Mouse (Mus musculus): Measurements from ENCODE around the gene Mier2. TPM values are rescaled to one million over a fixed set of nuclear protein-coding genes. Genes with fewer than 3 reads are reported as not detected.
A peak's percentile ranks its signal among the peaks of the same experiment; 100 is the strongest.

Gene Mier2
- polyA plus RNA-seq (2015; fragmentation: Nextera tagmentation; extraction: Ambion mirVana) = 65.5 and 66.4 TPM in 2 replicates

GRCm38 (mm10) chr10:79554330-79555237 is at the start of gene Mier2:
Mier2 (minus strand) TSS chr10:79555199.
- Histone ChIP-seq H3K4me3 (peak within 1 kb of the TSS; percentile 94), H3K9ac (peak within 1 kb of the TSS; percentile 90), H3K27me3 (no peaks in the 10 kb centered on the region), H3K9me3 (no peaks in the 10 kb centered on the region), H3K36me3 (peaks cover 11% of the 10 kb centered on the region), H3K27ac (peak within 1 kb of the TSS; percentile 75), H3K4me2 (peak within 1 kb of the TSS; percentile 79), H3K4me1 (peaks cover 31% of the 10 kb centered on the region)
- ATAC-seq (ENCODE audit: insufficient number of reproducible peaks, low FRiP score, low TSS enrichment, low read depth) = peak; percentile 81
- under 1% methylated on average over 74 of the region's 108 CpGs for WGBS

DNA sequence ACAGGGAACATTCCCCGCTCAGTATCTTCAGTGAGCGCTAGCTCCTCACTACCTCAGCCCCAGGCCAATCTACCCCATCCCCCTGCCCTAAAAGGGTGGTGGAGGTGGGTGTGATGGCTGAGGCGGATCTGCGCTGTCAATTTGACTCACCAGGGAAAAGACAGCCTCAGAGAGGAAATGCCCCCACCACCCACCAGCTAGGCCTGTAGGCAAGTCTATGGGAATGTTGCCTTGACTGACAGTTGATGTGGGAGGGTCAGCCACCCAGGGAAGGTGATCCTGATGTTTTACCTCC is 42.9 kb upstream of the Mier2 start:
- no peak for ATAC-seq (ENCODE audit: insufficient number of reproducible peaks, low FRiP score, low TSS enrichment, low read depth)
- Histone ChIP-seq H3K27me3 (peaks cover 29% of the 10 kb centered on the region), H3K4me3 (no peak overlapping the region), H3K27ac (no peak overlapping the region), H3K9ac (no peak overlapping the region), H3K9me3 (no peaks in the 10 kb centered on the region), H3K36me3 (no peaks in the 10 kb centered on the region), H3K4me1 (peaks cover 2% of the 10 kb centered on the region; the same call in 1 of the 2 replicates), H3K4me2 (no peak overlapping the region)
- 55% methylated on average over 4 of the region's 4 CpGs for WGBS

- ATAC-seq (ENCODE audit: insufficient number of reproducible peaks, low FRiP score, low TSS enrichment, low read depth) = no peak
- no peak overlapping the region for H3K4me3 ChIP-seq
Measured at GRCm38 (mm10) chr10:79597051-79597935, 42.3 kb upstream of the Mier2 start.

GRCm38 (mm10) chr10:79595590-79595929 is 40.6 kb upstream of the Mier2 start:
- Histone ChIP-seq H3K9me3 (no peaks in the 10 kb centered on the region), H3K27ac (no peak overlapping the region), H3K4me2 (no peak overlapping the region), H3K4me3 (no peak overlapping the region), H3K27me3 (peaks cover 29% of the 10 kb centered on the region), H3K36me3 (no peaks in the 10 kb centered on the region), H3K9ac (no peak overlapping the region), H3K4me1 (peaks cover 2% of the 10 kb centered on the region; the same call in 1 of the 2 replicates)
- no peak for ATAC-seq (ENCODE audit: insufficient number of reproducible peaks, low FRiP score, low TSS enrichment, low read depth)
- 54% methylated on average over 8 of the region's 8 CpGs for WGBS

More at GRCm38 (mm10) chr10:79597051-79597935, 42.3 kb upstream of the Mier2 start:
- Histone ChIP-seq H3K36me3 (no peaks in the 10 kb centered on the region), H3K27ac (no peak overlapping the region), H3K27me3 (peaks cover 29% of the 10 kb centered on the region), H3K4me1 (peaks cover 2% of the 10 kb centered on the region; the same call in 1 of the 2 replicates), H3K9me3 (no peaks in the 10 kb centered on the region), H3K9ac (no peak overlapping the region), H3K4me2 (no peak overlapping the region)
- 38% methylated on average over 13 of the region's 13 CpGs for WGBS

DNA sequence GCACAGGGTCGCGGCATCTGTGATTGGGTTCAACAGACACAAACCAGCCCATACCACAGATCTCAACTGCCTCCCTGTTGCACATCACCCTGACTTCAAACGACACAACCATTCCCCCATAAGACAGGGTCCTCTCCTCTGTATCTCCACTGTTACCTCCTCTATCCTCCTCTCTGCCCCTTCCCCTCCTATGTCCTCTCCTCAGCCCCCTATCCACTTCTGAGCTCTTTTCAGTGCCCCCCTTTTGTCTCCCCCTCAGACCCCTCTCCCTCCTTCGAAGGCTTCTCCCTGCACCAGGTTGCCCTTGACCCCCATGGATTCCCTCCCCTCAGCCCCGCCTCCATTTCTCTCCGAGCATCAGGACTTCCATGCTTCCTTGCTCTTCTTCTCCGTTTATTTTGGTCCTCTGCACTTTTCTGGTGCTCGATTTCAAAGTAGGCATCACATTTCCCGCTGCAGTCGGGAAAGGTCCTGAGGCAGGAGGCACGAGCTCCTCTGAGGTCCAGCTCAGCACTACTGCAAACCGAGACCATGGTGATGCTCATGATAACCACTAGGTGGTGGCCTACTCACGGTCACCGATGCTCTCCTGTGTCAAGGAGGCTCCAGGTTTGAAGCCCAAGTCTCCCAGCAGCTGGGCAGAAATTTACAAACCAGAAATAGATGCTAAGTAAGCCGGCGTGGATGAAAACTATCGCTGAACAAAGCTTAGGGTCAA is 40.0 kb upstream of the Mier2 start:
- Histone ChIP-seq H3K4me1 (peaks cover 2% of the 10 kb centered on the region; the same call in 1 of the 2 replicates), H3K9ac (no peak overlapping the region), H3K4me3 (no peak overlapping the region), H3K9me3 (no peaks in the 10 kb centered on the region), H3K4me2 (no peak overlapping the region), H3K36me3 (no peaks in the 10 kb centered on the region), H3K27me3 (peaks cover 29% of the 10 kb centered on the region), H3K27ac (no peak overlapping the region)
- no peak for ATAC-seq (ENCODE audit: insufficient number of reproducible peaks, low FRiP score, low TSS enrichment, low read depth)
- 14% methylated on average over 17 of the region's 17 CpGs for WGBS

DNA sequence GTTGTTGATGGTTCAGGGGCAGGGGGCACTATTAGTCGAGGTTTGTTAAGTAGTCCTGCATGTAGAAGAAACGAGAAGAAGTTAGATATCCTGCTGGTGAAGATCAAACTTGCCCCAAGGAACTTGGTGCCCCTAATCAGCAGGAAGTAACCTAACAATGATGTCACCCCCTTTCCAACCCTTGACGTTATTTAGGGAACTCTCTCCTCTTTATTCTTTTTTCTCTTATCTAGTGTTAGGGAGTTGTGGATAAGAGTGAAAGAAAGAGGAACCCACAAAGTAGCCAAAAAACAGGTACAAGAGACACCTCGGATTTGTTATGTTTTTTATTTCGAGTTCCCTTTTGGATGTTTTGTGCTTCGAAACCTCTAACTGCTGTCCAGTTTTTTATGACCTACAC is 39.1 kb upstream of the Mier2 start:
- Histone ChIP-seq H3K27me3 (peaks cover 29% of the 10 kb centered on the region), H3K9me3 (no peaks in the 10 kb centered on the region), H3K27ac (no peak overlapping the region), H3K4me2 (no peak overlapping the region), H3K9ac (no peak overlapping the region), H3K4me1 (peaks cover 2% of the 10 kb centered on the region; the same call in 1 of the 2 replicates), H3K4me3 (no peak overlapping the region), H3K36me3 (no peaks in the 10 kb centered on the region)
- WGBS = 55% methylated on average over 6 of the region's 6 CpGs
- ATAC-seq (ENCODE audit: insufficient number of reproducible peaks, low FRiP score, low TSS enrichment, low read depth) = no peak

DNA sequence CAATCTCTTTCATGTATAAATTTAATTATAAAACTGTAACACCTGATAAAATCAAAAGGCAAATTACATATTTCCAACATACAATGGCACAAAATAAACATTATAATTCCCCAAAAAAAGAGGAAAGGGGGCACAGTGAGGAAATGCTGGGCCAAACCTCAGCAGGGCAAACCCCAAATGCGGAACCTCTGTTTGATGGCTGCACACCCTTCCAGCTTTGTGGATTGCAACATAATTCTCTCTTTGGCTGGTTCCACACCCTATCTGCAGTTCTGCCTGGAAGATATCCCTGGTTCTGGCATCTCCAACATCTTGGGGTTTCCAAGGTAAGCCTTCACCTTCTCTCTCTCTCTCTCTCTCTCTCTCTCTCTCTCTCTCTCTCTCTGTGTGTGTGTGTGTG is 35.7 kb upstream of the Mier2 start:
- no peaks in the 10 kb centered on the region for H3K36me3 ChIP-seq
- H3K9ac ChIP-seq = no peak overlapping the region
- WGBS = 94% methylated on average over 1 of the region's 1 CpGs
- H3K4me3 ChIP-seq = no peak overlapping the region
- H3K9me3 ChIP-seq = no peaks in the 10 kb centered on the region
- H3K27ac ChIP-seq = no peak overlapping the region
- no peak overlapping the region for H3K4me2 ChIP-seq
- ATAC-seq (ENCODE audit: insufficient number of reproducible peaks, low FRiP score, low TSS enrichment, low read depth) = no peak
- peaks cover 15% of the 10 kb centered on the region for H3K27me3 ChIP-seq
- peaks cover 2% of the 10 kb centered on the region; the same call in 1 of the 2 replicates for H3K4me1 ChIP-seq

DNA sequence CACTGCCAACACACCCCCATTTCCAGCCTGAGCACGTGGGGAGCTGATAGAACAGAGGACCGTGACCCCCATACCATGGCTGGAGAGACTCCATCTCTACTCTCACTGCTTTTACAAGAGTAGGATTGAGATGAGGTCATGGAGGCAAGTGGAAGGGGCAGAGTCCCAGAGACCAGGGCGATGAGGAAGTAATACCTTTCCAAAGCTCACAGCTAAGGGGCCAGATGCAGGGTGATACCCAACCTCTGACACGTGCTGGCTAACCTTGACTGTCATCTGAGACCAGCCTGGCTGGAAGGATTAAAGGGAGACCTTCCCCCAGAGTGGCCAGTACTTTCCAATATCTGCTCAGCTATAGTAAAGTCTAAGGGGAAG is 32.7 kb upstream of the Mier2 start:
- no peak for ATAC-seq (ENCODE audit: insufficient number of reproducible peaks, low FRiP score, low TSS enrichment, low read depth)
- WGBS = 58% methylated on average over 4 of the region's 4 CpGs

GRCm38 (mm10) chr10:79587061-79587751 is 32.2 kb upstream of the Mier2 start, which contains the start of gene Theg:
Theg (minus strand) TSS chr10:79587331.
- Histone ChIP-seq H3K4me2 (no peak within 1 kb of the TSS), H3K9ac (no peak within 1 kb of the TSS), H3K27me3 (no peaks in the 10 kb centered on the region), H3K4me3 (no peak within 1 kb of the TSS), H3K9me3 (no peaks in the 10 kb centered on the region), H3K27ac (no peak within 1 kb of the TSS), H3K4me1 (no peaks in the 10 kb centered on the region), H3K36me3 (no peaks in the 10 kb centered on the region)
- no peak for ATAC-seq (ENCODE audit: insufficient number of reproducible peaks, low FRiP score, low TSS enrichment, low read depth)
- WGBS = 79% methylated on average over 5 of the region's 5 CpGs

More for the DNA sequence above, 32.7 kb upstream of the Mier2 start:
- H3K36me3 ChIP-seq = no peaks in the 10 kb centered on the region
- no peaks in the 10 kb centered on the region for H3K27me3 ChIP-seq
- H3K9me3 ChIP-seq = no peaks in the 10 kb centered on the region
- no peak overlapping the region for H3K27ac ChIP-seq
- no peak overlapping the region for H3K4me2 ChIP-seq
- H3K4me1 ChIP-seq = no peaks in the 10 kb centered on the region
- no peak overlapping the region for H3K9ac ChIP-seq
- H3K4me3 ChIP-seq = no peak overlapping the region

- Histone ChIP-seq H3K27ac (no peak overlapping the region), H3K36me3 (no peaks in the 10 kb centered on the region), H3K9me3 (no peaks in the 10 kb centered on the region), H3K4me1 (no peaks in the 10 kb centered on the region), H3K4me2 (no peak overlapping the region), H3K4me3 (no peak overlapping the region), H3K9ac (no peak overlapping the region), H3K27me3 (no peaks in the 10 kb centered on the region)
- peak; percentile 36; the same call in 1 of the 2 replicates for ATAC-seq (ENCODE audit: insufficient number of reproducible peaks, low FRiP score, low TSS enrichment, low read depth)
- WGBS = 75% methylated on average over 8 of the region's 8 CpGs
Measured at GRCm38 (mm10) chr10:79586243-79586642, 31.2 kb upstream of the Mier2 start.

DNA sequence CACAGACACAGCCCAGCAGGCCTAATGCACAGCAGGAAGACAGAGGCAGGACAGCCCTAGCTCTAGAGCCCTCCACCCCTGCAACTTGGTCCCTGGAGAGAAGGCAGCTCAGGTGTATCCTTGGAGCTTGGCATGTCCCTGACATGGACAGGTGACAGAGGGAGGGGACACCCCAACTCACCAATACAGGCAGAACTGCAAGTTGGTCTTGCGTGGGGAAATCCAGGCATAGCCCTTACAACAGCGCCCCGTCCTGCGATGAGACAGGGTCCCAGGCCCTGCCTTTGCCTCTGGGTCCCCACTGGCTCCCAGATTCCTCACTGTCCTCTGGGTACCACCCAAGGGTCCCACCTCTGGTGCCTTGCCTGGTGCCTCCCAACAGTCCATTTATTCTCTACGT is 30.7 kb upstream of the Mier2 start:
- WGBS = 88% methylated on average over 5 of the region's 5 CpGs
- H3K4me3 ChIP-seq = no peak overlapping the region
- H3K4me2 ChIP-seq = no peak overlapping the region
- no peaks in the 10 kb centered on the region for H3K27me3 ChIP-seq
- no peak overlapping the region for H3K9ac ChIP-seq
- no peaks in the 10 kb centered on the region for H3K4me1 ChIP-seq
- no peak overlapping the region for H3K27ac ChIP-seq
- ATAC-seq (ENCODE audit: insufficient number of reproducible peaks, low FRiP score, low TSS enrichment, low read depth) = 0 out of 2 replicates have a peak, but pooled peaks have one; percentile 10
- no peaks in the 10 kb centered on the region for H3K9me3 ChIP-seq
- no peaks in the 10 kb centered on the region for H3K36me3 ChIP-seq
